Comparison of ENCODE assay signal across 7 mouse cellular contexts in genomic region chr14:39473771-39474211, GRCm38 (mm10). TPM values are rescaled to one million over a fixed set of nuclear protein-coding genes. Genes with fewer than 3 reads are reported as not detected.
DNase-seq lines count a peak whose midpoint lies in the region; ATAC-seq and TF ChIP-seq lines count a peak whose summit lies in the region.

No protein-coding gene starts in this region.

- no peaks in the 10 kb centered on the region for H3K36me3 ChIP-seq in forebrain, embryonic 11.5 days (ENCODE audit: control insufficient read depth, insufficient read depth, low read length)
- H3K36me3 ChIP-seq in midbrain, postnatal 0 days (ENCODE audit: insufficient read depth, low read length), result no peaks in the 10 kb centered on the region

- no peaks in the 10 kb centered on the region for H3K9me3 ChIP-seq in forebrain, embryonic 11.5 days (ENCODE audit: control insufficient read depth, low read length)
- no peaks in the 10 kb centered on the region for H3K9me3 ChIP-seq in midbrain, postnatal 0 days (ENCODE audit: low read length)

- H3K4me1 ChIP-seq in bone marrow macrophage, adult 2 months (ENCODE audit: control insufficient read depth, insufficient read depth, low read length), result no peaks in the 10 kb centered on the region
- peaks cover 2% of the 10 kb centered on the region; the same call in 1 of the 2 replicates for H3K4me1 ChIP-seq in forebrain, embryonic 11.5 days (replicated peaks; ENCODE audit: control insufficient read depth, insufficient read depth, low read length)
- no peaks in the 10 kb centered on the region for H3K4me1 ChIP-seq in midbrain, postnatal 0 days (ENCODE audit: insufficient read depth, low read length)

- under 1% methylated on average over 27 of the region's 27 CpGs for WGBS in forebrain, embryonic 11.5 days
- 0% methylated on average over 26 of the region's 27 CpGs for WGBS in midbrain, postnatal 0 days

- TF ChIP-seq POLR2A in bone marrow macrophage, adult 2 months (IDR thresholded peaks at IDR 0.05; ENCODE audit: borderline replicate concordance, low read depth, low read length), result no peak

- peak; percentile 43 for ATAC-seq in forebrain, embryonic 11.5 days (replicated peaks; ENCODE audit: low FRiP score)
- peak; percentile 42 for ATAC-seq in midbrain, postnatal 0 days (ENCODE audit: low FRiP score)
- no peak for ATAC-seq in activated CD4-positive, CD25-positive, alpha-beta regulatory T cell, adult 4 months

- H3K27ac ChIP-seq in bone marrow macrophage, adult 2 months (ENCODE audit: insufficient read depth, low read depth, low read length), result no peak overlapping the region
- H3K27ac ChIP-seq in forebrain, embryonic 11.5 days (ENCODE audit: low read depth, low read length), result no peak overlapping the region
- peak overlapping the region; percentile 94 for H3K27ac ChIP-seq in midbrain, postnatal 0 days (ENCODE audit: low read depth, low read length)

- H3K9ac ChIP-seq in forebrain, embryonic 11.5 days (ENCODE audit: low read length), result peak overlapping the region; percentile 67
- peak overlapping the region; percentile 86 for H3K9ac ChIP-seq in midbrain, postnatal 0 days (replicated peaks; ENCODE audit: low read length, poor library complexity, severe bottlenecking)

- no peak for TF ChIP-seq CTCF in bone marrow macrophage, adult 2 months (IDR thresholded peaks at IDR 0.05; ENCODE audit: low read depth, low read length)
- TF ChIP-seq CTCF in midbrain, postnatal 0 days (IDR thresholded peaks at IDR 0.05), result peak; percentile 58

- peak overlapping the region; percentile 93 for H3K4me2 ChIP-seq in forebrain, embryonic 11.5 days (ENCODE audit: low read depth, low read length, severe bottlenecking)
- H3K4me2 ChIP-seq in midbrain, postnatal 0 days (ENCODE audit: low read depth, low read length, poor library complexity, severe bottlenecking), result peak overlapping the region; percentile 51

- H3K4me3 ChIP-seq in bone marrow macrophage, adult 2 months (ENCODE audit: insufficient read depth, low read length), result peak overlapping the region; percentile 29
- H3K4me3 ChIP-seq in forebrain, embryonic 11.5 days (ENCODE audit: low read depth, low read length), result peak overlapping the region; percentile 67
- H3K4me3 ChIP-seq in midbrain, postnatal 0 days (ENCODE audit: low read depth, low read length), result peak overlapping the region; percentile 83

- intact Hi-C loops in gastrocnemius, postnatal 14 days (cut with DNase I; ENCODE audit: low total_unique reads), result no loop called here

- H3K27me3 ChIP-seq in forebrain, embryonic 11.5 days (ENCODE audit: control insufficient read depth, insufficient read depth, low read length), result peaks cover 27% of the 10 kb centered on the region
- H3K27me3 ChIP-seq in midbrain, postnatal 0 days (ENCODE audit: insufficient read depth, low read length), result no peaks in the 10 kb centered on the region

- DNase-seq in ES-CJ7 (ENCODE audit: low read depth, low spot score), result peak; percentile 29
- DNase-seq in forebrain, embryonic 11.5 days (ENCODE audit: low spot score), result peak; percentile 78
- peak; percentile 45 to 62 for DNase-seq in layer of hippocampus, postnatal 14 days (ENCODE audit: low spot score in 2 of 2)
- DNase-seq in midbrain, postnatal 0 days (ENCODE audit: low spot score), result peak; percentile 70
- no peak for DNase-seq in gastrocnemius, postnatal 14 days

RNA-seq across cellular contexts. Expression of gene Nrg3, which starts 0.9 kb away (rescaled TPM):
- polyA plus RNA-seq in bone marrow macrophage, adult 2 months (2012; ENCODE audit: insufficient read depth, insufficient read length, missing spikeins), result not detected in 2 replicates
- 1.9 and 2.1 TPM in 2 replicates for polyA plus RNA-seq in forebrain, embryonic 11.5 days (2014; fragmentation: Nextera tagmentation; extraction: Ambion mirVana)
- 10 to 100 TPM; 68.4 to 75.1 TPM for total RNA-seq in layer of hippocampus, postnatal 14 days (2021)
- 41.8 and 48.9 TPM in 2 replicates for total RNA-seq in midbrain, postnatal 0 days (2014; rRNA removed)
- polyA plus RNA-seq in midbrain, postnatal 0 days (2015; fragmentation: Nextera tagmentation; extraction: Ambion mirVana), result 8.4 and 11.0 TPM in 2 replicates
- polyA plus RNA-seq in activated CD4-positive, CD25-positive, alpha-beta regulatory T cell, adult 4 months (2017; shearing (Covaris generic)), result not detected
- not detected for total RNA-seq in gastrocnemius, postnatal 14 days (2021)

Comparison
In these comparisons a context has a peak if more than half of its experiments do, and no peak if none do; other contexts are left out.
1. H3K4me3 ChIP-seq: peak in every context shown above with its lines; median percentile 83 in midbrain, postnatal 0 days; 67 in forebrain, embryonic 11.5 days; 29 in bone marrow macrophage, adult 2 months.